Mouse (Mus musculus): ENCODE results near the gene Ttc5.

GRCm38 (mm10) chr14:50807487-50808072, 22.3 kb upstream of the Ttc5 start, which contains the start of the genes Ccnb1ip1 and Parp2:
- TF ChIP-seq POLR2A (IDR thresholded peaks at IDR 0.05; ENCODE audit: low read depth, low read length), result peak; percentile 95
- TF ChIP-seq IRF4 (IDR thresholded peaks at IDR 0.05; ENCODE audit: low read depth, low read length), result peak; percentile 85
- peak; percentile 82 for TF ChIP-seq MEF2A (IDR thresholded peaks at IDR 0.05; ENCODE audit: borderline replicate concordance, low read depth, low read length)
- TF ChIP-seq ZC3H11A (IDR thresholded peaks at IDR 0.05; ENCODE audit: low read depth, low read length), result no peak
- peak; percentile 88 for TF ChIP-seq ZMIZ1 (IDR thresholded peaks at IDR 0.05; ENCODE audit: low read depth, low read length)
- TF ChIP-seq EP300 (IDR thresholded peaks at IDR 0.05; ENCODE audit: low read length), result 0 out of 2 replicates have a peak, but pooled peaks have one; percentile 9
- no peak for TF ChIP-seq CTCF (conservative IDR thresholded peaks at IDR 0.05 in 1 of 2, IDR thresholded peaks at IDR 0.05 in 1 of 2; ENCODE audit: low read depth in 2 of 2, low read length in 2 of 2)
- TF ChIP-seq CHD2 (IDR thresholded peaks at IDR 0.05; ENCODE audit: low read length), result 0 out of 2 replicates have a peak, but pooled peaks have one; percentile 57
- no peak for TF ChIP-seq RAD21 (IDR thresholded peaks at IDR 0.05; ENCODE audit: low read depth, low read length)
- no peak for TF ChIP-seq ZNF384 (IDR thresholded peaks at IDR 0.05; ENCODE audit: low read depth, low read length)
- peak; percentile 93 for TF ChIP-seq ELF1 (IDR thresholded peaks at IDR 0.05; ENCODE audit: low read depth, low read length)
